Mouse (Mus musculus) gastrocnemius, adult 18-20 months (tissue): Measurements from ENCODE around the gene Slc36a4. TPM values are rescaled to one million over a fixed set of nuclear protein-coding genes. Genes with fewer than 3 reads are reported as not detected.

Experiments used
- DNase-seq: peaks from one replicate; pipeline ENCODE4 v3.0.0; 2021; ENCODE audit warnings: low spot score
- long read RNA-seq, 2 experiments: library from polyadenylated mRNA; stranded (forward); transcript quantifications; one replicate each; pipeline ENCODE4 v2.0.0; 2021
- total RNA-seq, 2 experiments: library from RNA; stranded (reverse); gene quantifications; 2 replicates each; pipeline ENCODE4 v1.2.3; 2021

Gene Slc36a4
- 1 to 10 TPM; 1.2 to 1.8 TPM for total RNA-seq
- long read RNA-seq, experiment 1, full-length matches to known transcripts: 2 of 3 reads
- long read RNA-seq, experiment 1, partial matches to known transcripts: 0 of 3 reads
- long read RNA-seq, experiment 1, other reads (novel, unspliced or antisense): 1 of 3 reads
- long read RNA-seq, experiment 2, partial matches to known transcripts: 0 of 1 reads
- long read RNA-seq, experiment 2, other reads (novel, unspliced or antisense): 1 of 1 reads

DNA sequence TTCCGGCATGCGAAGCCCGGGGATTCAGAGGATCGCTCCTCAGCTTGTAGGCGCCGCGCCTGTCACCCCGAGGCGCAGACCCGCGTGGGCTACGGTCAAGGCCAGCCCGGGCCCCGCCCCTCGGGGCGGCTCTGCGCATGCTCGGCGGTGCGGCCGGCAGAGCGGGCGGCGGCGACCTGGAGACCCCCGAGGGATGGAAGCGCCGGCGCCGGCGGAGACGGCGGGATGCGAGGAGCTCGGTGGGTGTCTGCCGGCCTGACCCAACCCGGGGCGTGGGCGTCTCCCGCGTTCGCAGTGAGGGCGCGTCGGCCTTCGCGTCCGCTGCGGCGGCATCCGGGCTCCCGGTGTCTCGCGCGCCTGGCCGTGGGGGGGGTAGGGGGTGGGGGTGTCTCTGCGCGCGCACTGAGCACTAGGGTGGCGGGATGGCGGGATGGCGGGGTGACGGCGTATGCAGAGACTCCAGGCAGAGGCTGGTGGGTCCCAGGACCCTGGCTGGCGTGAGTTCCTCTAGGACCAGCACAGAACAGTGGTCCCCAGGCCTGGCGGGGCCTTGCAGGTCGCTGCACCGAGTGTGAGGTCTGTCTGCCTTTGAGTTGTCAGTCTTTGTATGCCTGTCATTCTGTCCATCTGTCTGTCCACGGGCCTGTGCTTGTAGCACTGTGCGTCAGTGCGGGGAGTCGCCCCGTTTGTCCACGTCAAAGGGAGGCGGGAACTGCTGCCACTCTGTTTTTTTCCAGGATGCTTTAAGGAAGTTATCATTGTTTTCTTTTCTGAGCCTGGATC lies at the start of gene Slc36a4:
Gene Slc36a4, plus strand, starts transcription at position 140 of the 783 bp plus-strand sequence.
- peak; percentile 66 for DNase-seq

GRCm38 (mm10) chr9:15664606-15665005 lies 44.9 kb upstream of the Slc36a4 start:
- no peak for DNase-seq

- no peak for DNase-seq
These were observed 40.1 kb upstream of the Slc36a4 start for GRCm38 (mm10) chr9:15669452-15669851.

- DNase-seq: no peak
These were observed 39.5 kb upstream of the Slc36a4 start for GRCm38 (mm10) chr9:15670002-15670527.

- DNase-seq: no peak
These were observed 37.3 kb upstream of the Slc36a4 start for GRCm38 (mm10) chr9:15672251-15672650.

DNA sequence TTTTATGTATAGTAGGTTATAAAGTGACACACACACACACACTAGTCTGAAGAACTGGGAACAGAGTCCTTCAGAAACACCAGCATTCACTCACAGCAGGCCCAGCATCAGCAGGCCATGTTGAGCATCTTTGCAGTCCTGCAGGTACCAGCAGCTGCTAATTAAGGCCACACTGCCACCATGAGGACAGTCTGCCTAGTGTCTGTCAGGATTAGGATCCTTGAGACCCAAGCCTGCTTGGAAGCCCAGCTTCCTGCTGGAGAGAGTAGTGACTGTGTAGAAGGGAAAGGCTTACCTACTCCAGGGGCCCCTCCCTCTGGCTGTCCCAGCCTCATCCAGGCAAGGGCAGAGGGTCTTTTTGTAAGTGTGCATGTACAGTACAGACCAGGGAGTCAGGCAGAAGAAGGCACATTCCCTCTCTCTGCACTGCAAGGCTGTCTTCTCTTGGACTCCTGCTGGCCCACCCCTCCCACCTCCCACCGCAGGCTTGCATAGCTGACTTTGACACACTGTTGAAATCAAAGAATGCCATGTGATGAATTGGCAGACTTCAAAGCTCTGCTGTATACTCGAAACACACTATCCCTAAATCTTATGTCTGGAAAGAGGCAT lies 27.6 kb upstream of the Slc36a4 start:
- peak; percentile 50 for DNase-seq

DNA sequence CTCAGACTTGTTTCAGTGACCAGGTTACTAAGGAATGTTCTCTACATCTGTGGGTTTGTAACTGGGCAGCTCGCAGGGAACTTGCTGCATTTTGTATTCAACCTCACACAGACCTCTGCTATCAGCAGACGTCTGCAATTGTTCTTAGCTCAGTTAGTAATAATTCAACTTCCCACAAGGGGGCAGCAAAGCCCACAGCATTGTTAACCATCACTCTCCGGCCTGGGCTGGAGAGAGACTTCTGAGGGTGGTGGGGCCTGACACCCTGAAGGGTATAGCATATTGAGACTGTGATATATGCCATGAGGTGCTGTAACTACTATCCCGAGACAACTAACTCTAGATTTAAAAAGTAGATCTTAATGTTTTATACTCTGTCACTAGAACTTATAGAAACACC lies 24.3 kb upstream of the Slc36a4 start:
- DNase-seq: peak; percentile 65

DNA sequence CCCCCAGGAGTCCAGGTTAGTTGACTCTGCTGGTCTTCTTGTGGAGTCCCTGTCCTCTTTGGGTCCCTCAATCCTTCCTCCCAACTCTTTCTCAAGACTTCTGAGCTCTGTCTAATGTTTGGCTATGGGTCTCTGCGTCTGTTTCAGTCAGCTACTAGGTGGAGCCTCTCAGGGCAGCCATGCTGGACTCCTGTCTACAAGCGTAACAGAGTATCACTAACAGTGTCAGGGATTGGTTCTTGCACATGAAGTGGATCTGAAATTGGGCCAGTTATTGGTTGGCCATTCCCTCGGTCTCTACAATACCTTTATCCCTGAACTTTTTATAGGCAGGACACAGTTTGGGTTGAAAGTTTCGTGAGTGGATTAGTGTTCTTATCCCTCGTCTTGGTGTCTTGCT lies 22.2 kb upstream of the Slc36a4 start:
- no peak for DNase-seq

DNA sequence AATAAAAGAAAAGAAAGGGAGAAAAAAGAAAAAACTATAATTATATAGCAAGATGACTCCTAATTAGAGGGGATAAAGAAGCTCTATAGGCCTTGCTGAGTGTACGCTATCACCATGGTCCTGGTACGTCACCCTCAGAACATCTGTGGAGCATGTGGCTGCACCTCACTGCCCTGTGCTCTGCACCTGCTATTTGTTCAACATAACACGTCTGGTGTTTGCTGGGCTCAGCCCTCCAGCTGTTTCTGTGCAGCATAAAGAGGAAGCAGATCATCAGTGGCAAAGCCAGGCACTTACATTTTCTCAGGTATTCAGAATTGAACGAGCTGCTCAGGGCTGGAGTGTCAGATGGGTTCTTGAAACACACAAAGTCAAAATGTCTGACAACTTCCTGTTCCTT lies 15.7 kb upstream of the Slc36a4 start:
- no peak for DNase-seq

GRCm38 (mm10) chr9:15694989-15695388 lies 14.5 kb upstream of the Slc36a4 start:
- DNase-seq: no peak

GRCm38 (mm10) chr9:15705706-15706105 lies 3.8 kb upstream of the Slc36a4 start:
- DNase-seq: no peak

DNA sequence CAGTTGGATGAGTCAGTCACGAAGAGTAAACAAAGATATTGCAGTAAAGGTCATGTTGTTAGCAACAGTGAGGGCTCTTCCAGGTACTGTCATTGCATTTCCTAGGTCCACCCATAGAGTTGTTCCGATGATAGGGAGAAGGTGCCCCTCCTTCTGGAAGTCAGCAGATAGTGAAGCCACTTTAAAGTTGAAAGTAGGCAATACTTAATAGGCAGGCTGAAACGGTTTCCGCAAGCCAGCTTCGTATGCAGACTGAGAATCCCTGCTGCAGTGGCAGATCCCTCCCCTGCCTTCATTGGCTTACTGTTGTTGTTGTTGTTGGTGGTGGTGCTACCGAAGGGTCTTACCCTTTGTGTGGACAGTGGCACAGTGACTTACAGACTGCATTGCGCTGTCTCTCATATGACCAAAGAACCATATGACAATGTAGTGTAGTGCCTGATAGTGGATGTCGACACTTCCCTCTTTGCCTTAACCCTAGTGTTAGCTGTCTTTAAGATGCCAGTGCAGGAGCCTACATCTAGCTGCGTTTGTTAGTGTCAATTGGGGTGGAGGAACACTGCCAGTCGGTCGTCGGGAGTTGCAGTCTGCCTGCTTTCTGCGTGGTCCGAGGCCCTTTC lies 449 bp upstream of the Slc36a4 start:
- DNase-seq: no peak

DNA sequence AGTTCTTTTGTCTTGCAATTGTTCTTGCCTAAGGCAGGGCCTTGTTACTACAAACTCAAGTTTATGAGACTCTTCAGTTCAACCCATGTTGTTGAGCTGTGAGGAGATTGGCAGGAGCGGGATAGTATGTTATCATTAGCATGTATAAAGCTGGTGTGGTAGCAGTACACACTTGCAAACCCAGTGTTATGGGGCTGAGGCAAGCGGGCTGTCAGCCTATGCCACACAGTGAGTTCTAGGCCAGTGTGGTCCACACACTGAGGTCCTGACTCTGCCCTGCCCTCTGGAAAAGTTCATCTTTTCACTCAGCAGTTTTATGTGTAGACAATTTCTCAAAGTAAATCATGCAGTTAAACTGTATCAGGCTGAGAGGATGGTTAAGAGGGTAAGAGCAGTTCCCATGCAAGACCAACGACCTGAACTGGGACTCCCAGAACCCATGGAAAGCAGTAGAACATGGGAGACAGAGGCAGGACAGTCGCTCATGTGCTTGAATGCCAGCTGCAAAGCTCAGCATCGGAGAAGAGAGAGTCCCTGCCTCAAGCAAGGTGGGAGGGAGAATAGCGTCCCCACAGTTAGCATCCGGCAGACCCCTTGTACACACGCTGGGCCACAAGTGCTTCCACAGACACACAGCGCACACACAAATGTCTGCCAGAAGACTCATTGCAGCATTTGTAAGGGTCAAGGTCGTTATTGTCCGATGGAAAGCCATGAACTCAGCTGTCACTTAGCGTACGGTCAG lies 1.5 kb downstream of the Slc36a4 start:
- DNase-seq: no peak

- DNase-seq: no peak
These were observed 2.1 kb downstream of the Slc36a4 start for GRCm38 (mm10) chr9:15711676-15712075.

DNA sequence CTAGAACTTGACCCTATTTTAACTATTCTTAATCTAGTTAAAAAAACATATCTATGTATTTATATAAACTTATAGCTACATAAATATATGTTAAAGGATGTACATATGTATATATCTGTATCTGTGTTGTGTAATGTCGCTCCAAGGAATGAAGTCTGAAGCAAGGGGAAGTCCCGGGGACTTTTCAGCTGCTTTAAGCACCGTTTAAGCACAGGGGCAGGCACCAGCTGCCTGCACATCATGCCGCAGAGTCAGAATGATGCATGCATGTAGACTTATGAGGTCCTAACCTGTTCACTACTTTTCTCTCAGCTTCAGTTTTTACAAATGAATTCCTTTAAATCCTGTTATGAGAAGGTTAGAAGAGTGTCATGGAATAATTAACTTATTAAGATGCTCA lies 5.3 kb downstream of the Slc36a4 start:
- no peak for DNase-seq

GRCm38 (mm10) chr9:15715193-15715989 lies 5.9 kb downstream of the Slc36a4 start:
- DNase-seq: no peak

DNA sequence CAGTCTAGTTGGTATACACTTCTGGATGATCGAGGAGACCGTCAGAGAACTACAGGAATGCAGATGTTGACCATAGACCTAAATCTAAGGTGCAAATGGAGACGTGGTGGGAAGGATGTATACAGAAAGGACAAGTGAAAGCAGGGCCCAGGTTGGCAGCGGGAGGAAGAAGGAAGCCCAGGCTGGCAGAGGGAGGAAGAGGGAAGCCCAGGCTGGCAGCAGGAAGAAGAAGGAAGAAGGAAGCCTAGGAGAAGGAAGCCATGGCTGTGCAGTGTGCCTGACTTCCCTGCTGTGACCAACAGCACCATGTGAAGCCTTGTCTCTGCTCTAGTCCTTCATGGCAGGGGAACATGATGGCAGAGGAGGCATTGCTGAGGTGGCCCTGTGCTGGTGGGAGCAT lies 7.8 kb downstream of the Slc36a4 start:
- DNase-seq: no peak

- DNase-seq: no peak
These were observed 8.8 kb downstream of the Slc36a4 start for GRCm38 (mm10) chr9:15718295-15718694.

DNA sequence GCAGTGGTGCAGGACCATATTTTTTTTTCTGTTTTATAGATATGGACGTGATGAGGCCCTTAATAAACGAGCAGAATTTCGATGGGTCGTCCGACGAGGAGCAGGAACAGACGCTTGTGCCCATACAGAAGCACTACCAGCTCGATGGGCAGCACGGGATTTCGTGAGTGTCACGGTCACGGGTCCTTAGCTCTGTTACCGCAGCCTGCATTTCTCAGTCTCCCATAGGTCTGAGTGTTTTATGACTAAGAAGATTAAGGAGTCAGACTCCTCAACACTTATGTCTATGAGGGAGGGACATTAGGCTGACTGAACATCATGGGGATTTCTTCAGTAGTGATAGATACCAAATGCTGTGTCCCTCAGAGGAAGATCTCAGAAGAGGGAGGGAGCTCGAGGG lies 10.1 kb downstream of the Slc36a4 start:
- no peak for DNase-seq

- DNase-seq: no peak
These were observed 11.0 kb downstream of the Slc36a4 start for GRCm38 (mm10) chr9:15720556-15720955.
